Mouse (Mus musculus): ENCODE data around the gene Tctn3.
"Not testable (repeated sequence)": the region's sequence is repeated elsewhere in the genome, so short reads cannot be mapped to it uniquely, and the experiment has no call there.

Tctn3 gene

DNA sequence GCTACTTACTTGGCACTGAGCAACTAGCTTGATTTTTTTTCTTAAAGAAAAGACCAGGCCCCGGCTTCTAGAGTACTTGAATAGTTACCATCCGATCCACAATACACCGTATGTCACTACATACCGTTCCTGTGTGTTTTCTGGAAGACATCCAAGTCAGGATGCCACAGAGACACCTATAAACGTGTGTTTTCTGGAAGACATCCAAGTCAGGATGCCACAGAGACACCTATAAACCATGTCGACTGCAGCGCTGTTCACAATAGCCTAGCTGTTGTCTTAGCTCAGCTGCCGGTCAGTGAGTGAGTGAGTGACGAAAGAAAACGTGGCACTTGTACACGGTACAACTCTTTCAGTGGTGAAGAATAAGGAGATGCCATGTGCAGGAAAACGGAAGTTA, 13.9 kb upstream of the Tctn3 start:
- DNase-seq (ENCODE audit: low spot score) = no peak

GRCm38 (mm10) chr19:40621616-40622015, 9.6 kb upstream of the Tctn3 start:
- not testable (repeated sequence) for DNase-seq (ENCODE audit: low spot score)

DNA sequence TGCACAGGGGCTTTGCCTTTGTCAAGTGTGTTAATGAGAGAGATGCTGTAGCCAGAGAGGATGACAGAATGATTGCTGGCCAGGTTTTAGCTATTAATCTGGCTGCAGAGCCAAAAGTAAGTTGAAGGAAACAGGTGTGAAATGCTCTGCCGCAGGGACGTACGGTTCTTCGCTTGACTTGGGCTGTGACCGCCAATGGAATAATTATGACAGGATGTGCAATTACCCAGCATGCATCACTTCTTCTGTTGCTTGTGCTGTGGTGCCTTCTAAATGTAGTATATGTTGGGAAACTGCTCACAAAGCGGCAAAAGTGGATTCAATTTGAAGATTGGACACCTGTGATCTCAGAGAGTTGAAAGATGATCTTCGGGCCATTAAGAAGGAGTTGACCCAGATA, 4.0 kb upstream of the Tctn3 start:
- no peak for DNase-seq (ENCODE audit: low spot score)

DNA sequence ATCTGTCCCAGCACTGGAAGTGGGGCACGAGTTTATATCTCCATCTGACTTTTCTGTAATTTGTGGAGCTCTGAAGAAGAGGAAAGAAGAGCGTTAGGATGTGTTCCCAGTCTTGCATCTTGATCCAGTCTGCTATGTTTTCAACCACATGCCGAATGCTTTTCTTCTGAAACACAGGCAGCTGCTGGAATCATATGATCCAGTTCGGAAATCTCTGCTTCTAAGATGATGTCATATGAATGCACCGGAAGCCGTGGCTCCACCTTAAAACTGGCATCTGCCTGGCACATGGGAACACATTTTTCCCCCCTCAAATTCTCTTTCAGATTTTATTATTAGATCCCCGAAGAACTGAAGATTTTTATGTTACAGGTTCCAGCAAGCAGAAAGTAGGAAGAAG, 2.8 kb upstream of the Tctn3 start:
- no peak for DNase-seq (ENCODE audit: low spot score)

- no peak for DNase-seq (ENCODE audit: low spot score)
Observed at GRCm38 (mm10) chr19:40607676-40608075, 4.4 kb downstream of the Tctn3 start.

DNA sequence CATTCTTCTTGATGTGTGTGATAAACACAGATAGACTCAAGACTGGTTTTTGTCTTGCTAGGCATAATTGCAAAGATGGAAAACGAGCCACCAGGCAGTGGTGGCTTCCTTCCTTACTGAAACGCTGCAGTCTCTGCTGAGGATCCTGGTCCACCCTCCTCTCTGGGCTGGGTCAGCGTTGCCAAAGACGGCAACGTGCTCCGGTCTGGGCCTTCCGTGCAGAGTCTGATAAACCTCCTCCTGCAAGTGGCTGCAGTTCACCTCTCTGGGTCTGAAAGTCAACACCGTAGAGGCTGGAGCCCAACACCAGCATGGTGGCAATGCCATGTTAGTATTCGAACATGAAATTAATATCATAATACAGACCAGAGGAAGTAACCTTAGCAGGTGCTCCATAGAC, 6.8 kb downstream of the Tctn3 start:
- no peak for DNase-seq (ENCODE audit: low spot score)

DNA sequence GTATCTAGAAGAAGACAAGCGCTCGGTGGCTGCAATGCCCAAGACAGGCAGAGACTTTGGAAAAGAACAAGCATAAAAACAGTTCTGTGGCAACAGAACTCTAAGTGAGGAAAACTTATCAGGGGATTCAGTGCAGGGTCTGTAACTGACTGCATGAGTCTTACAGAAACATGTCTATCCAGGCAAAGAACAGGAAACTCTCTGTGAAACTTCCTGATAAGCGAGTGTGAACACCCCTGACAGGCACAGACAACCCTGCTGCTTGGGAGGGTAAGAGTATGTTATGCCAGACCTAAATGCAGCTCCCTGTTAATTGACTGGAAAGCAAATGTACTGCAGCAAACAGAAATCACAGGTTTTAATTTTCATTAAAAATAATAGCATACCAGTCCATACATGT, 10.2 kb downstream of the Tctn3 start:
- DNase-seq (ENCODE audit: low spot score) = no peak

- DNase-seq (ENCODE audit: low spot score) = not testable (repeated sequence)
Observed at GRCm38 (mm10) chr19:40600846-40601245, 11.2 kb downstream of the Tctn3 start.

GRCm38 (mm10) chr19:40595831-40596230, 16.2 kb downstream of the Tctn3 start:
- DNase-seq (ENCODE audit: low spot score) = no peak

DNA sequence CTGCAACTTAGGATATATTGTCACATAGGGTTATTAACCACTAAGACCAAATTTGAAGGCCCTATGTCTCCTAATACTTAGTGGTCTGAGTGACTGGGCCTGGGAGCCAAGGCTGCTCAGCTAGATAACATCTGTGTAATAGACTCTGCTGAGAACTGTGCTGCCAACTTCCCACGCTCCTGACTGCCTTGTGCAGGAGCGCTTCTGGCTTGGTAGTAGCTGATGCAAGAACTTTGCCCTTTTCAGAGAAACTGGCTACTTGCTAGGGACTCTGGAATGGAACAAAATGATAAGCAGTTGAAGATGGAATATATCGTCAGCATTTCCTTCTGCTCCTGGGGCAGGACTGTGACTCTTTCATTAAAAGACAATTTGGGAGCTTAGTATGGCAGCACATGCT, 16.8 kb downstream of the Tctn3 start:
- no peak for DNase-seq (ENCODE audit: low spot score)

DNA sequence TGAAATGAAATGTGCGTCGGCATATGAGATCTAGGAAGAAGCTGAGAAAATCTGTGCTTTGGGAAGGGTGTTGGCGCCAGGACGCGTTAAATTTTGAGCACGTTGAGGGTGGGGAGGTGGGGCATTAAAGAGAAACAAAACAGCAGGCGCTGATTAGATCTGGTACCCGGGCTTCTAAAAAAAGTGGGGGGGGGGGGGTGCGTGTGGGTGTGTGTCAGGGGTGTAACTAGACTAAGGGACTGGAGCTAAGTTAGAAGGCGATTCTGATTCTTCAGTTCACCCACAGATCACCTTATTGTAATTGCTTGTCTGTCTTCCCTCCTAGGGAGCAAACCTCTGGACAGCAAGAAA, 22.5 kb downstream of the Tctn3 start:
- DNase-seq (ENCODE audit: low spot score) = no peak

DNA sequence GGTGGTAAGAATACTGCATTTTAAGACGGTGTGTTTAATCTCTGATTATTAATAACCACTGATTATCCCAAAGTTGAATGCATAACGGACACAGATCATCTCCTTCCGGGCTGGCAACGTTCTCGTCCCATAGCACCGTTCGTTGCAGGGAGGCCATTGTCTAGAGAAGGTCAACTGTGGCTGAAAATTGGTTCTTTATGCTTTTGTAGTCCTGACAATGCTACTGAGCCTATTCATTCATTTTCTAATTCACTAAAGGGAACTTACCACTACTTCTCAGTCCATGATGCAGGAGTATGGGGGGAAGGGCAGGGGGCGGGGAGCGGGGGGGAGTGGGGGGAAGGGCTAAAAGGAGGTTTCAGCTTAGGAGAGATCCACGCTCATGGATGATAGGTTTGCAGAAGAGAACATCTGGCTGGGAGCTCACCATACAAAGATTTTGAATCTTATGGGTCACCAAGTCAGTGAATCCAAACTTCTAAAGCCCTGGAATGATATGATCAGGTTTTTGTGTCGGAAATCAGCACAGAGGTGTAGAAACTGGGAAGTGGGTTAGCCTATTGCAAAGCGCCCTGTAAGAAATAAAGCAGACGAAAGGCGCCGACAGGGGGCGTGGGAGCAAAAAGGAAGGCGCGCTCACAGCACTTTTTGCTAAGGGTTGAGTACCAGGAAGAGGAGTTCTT, 23.0 kb downstream of the Tctn3 start:
- DNase-seq (ENCODE audit: low spot score) = peak; percentile 94

- DNase-seq (ENCODE audit: low spot score) = peak; percentile 96
Observed at GRCm38 (mm10) chr19:40588293-40588654, 23.8 kb downstream of the Tctn3 start, which contains the start of gene Aldh18a1. Gene Aldh18a1, minus strand, starts transcription at chr19:40588463.

GRCm38 (mm10) chr19:40587491-40588292, 24.3 kb downstream of the Tctn3 start:
- no peak for DNase-seq (ENCODE audit: low spot score)

DNA sequence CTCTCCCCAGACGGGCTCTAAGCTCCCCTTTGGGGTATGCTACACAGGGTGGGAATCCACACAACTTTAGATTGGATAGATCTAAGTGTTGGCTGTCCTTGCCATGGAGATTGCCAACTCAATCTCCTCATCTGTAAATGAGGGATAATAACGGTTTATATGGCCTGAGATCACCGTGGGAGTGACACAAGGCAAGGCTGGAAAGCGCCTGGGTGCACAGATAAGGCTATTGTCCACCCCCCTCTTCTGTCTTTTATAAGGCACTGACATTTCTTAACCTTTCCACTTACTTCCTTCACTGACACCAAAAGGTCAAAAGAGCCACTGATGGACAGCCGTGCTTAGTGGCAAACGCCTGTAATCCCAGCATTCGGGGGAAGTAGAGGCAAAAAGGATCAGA, 25.1 kb downstream of the Tctn3 start:
- DNase-seq (ENCODE audit: low spot score) = no peak

DNA sequence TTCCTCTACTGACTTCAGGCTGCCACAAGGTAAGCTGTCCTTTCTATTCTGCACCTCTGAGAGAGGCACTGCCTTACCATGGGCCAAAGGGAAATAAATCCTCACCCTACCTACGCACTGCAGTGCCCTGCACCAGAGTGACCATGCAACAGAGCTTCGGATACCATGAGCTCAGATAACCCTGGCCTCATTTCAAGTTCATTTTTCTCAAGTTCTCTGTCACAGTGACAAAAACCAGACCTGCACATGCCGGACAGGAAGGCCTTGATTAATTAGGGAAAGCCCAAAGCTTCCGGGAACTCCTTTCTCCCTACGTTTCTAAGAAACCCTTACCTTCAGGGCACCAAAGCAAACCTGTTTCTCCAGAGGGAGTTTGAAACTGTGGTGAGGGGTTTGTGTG, 30.4 kb downstream of the Tctn3 start:
- no peak for DNase-seq (ENCODE audit: low spot score)

GRCm38 (mm10) chr19:40580902-40581301, 31.1 kb downstream of the Tctn3 start:
- no peak for DNase-seq (ENCODE audit: low spot score)

- no peak for DNase-seq (ENCODE audit: low spot score)
Observed at GRCm38 (mm10) chr19:40575438-40575837, 36.6 kb downstream of the Tctn3 start.

DNA sequence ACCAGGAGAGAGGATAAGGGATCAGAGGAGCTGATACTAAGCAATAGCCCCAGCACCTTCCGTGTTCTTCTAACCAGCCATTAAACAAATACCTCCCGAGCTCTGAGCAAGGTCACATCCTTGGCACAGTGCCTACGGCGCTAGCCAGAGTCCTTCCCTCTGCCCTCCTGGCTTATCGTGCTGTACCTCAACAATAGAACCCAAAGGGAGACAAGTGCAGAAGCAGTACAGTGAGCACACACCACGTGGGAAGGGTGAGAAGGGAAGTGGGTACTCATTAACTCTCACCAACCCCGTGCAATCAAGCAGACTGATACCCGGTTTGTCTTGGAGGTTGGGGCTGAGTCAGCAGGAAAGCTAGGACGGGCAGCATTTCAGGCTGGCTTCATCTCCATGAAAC, 41.3 kb downstream of the Tctn3 start:
- DNase-seq (ENCODE audit: low spot score) = peak; percentile 77

DNA sequence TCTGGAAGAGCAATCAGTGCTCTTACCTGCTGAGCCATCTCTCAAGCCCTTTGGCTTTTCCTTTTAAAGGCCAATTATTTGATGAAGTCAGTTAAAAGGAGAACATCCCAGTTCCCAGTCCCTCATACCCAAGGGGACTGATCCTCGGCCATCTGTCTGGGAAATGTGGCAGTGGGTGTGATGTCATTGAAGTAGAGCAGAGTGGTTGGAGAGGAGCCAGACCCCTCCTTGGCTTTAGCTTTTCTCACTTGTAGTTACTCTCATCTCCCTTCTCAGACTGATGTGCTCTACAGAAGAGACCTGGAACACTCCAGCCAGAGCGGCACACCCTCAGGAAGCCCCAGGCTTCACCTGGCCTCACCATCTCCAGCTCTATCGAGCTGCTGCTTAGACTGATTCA, 44.4 kb downstream of the Tctn3 start:
- no peak for DNase-seq (ENCODE audit: low spot score)

DNA sequence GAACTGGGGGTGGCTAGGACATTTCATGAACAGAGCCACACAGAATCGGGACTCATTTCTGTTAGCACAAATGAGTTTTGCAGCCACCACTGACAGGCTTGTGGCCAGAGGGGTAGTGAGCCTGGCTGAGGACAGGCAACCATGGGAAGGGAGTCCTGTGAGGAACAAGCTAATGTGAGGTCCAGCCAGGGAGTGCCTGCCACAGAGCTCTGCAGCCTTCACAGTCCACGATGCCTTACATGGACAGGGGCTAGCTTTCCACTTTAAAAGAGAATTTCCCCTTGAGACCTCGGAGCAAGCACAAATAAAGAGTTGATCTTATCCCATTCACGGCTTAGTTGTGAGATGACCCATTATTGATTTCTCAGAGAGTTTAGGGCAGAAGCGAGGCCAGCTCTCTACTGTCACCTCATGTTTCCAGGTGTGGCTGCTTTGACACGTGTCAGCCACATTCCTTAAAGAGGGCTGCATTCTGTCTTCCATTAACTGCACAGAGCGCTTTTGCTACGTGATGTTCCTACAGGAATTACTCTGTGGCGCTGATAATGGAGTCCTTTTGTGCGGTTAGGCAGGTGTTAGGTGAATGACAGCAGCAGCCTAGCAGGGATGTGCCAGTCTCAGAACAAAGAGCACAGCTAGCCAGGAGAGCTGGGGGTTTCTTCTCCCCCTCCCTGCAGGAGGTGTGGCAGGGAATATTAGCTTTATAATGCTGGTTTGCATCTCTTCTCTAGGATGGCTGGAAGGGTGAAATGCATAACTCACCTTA, 48.0 kb downstream of the Tctn3 start:
- no peak for DNase-seq (ENCODE audit: low spot score)

DNA sequence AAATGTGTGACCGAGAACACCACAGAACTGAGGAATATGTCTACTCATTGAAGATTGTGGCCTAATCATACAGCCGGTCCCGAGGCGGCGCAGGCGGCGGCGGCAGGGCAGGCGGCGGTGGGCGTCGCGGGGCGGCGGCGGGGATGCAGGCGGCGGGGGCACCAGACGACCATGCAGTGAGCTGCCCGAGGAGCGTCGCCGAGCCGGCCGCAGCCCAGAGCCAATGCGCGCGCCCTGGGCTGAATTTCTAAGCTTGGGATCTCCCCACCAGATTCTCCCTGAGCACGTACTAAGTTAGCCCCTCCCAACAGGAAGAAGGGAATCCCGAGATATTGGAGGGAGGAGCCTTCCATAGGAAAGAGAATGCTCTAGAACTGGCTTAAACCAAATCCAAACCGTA, 50.5 kb downstream of the Tctn3 start:
- DNase-seq (ENCODE audit: low spot score) = not testable (repeated sequence)

DNA sequence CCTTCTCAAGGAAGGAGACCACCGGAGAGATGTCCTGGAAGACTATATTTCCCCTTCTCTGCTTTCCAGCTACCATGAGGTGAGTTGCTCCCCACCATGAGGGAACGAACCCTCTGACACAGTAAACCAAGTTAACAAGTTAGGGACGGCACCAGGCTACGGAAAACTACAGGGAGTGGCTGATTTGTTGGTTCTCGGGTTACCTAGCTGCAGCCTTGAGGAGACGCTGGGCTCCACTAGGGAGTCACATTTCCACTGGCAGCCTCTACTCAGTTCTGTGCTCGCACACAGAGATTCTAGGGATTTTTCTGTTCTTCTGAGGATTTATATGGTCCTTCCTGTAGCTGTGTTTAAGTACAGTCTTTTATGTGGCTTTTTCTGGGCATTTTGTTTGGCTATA, 56.0 kb downstream of the Tctn3 start:
- DNase-seq (ENCODE audit: low spot score) = no peak

All from testis, postnatal 10 days (tissue).